Mouse (Mus musculus) midbrain, embryonic 14.5 days (tissue): ENCODE data around the gene Ppp1r13b. TPM values are rescaled to one million over a fixed set of nuclear protein-coding genes. Genes with fewer than 3 reads are reported as not detected.
"Not testable (repeated sequence)": the region's sequence is repeated elsewhere in the genome, so short reads cannot be mapped to it uniquely, and the experiment has no call there.

Source experiments
- ATAC-seq: fragments of 200-750 bp; cut with Nextera tagmentation; 2 replicates; pipeline ENCODE4 v1.8.0; 2017; ENCODE audit warnings: moderate number of reproducible peaks, moderate library complexity; ENCODE audit not compliant: low FRiP score, low TSS enrichment
- DNase-seq: peaks from one replicate; pipeline ENCODE4 v3.0.0-alpha.2; 2015
- H3K27ac ChIP-seq: fragments of 300-500 bp; sonication (generic); replicated peaks from 2 replicates; pipeline ENCODE4 v1.5.1; 2014; ENCODE audit warnings: mild to moderate bottlenecking, low read depth, low read length, moderate library complexity
- H3K27me3 ChIP-seq: fragments of 300-500 bp; sonication (generic); 2 replicates; pipeline ENCODE4 v1.6.1; 2014; ENCODE audit warnings: low read length, control low read depth, mixed read lengths; ENCODE audit not compliant: control insufficient read depth, insufficient read depth
- H3K36me3 ChIP-seq: fragments of 300-500 bp; sonication (generic); 2 replicates; pipeline ENCODE4 v1.6.1; 2014; ENCODE audit warnings: low read length, control low read depth; ENCODE audit not compliant: control insufficient read depth, insufficient read depth
- H3K4me1 ChIP-seq: fragments of 300-500 bp; sonication (generic); 2 replicates; pipeline ENCODE4 v1.6.1; 2014; ENCODE audit warnings: mild to moderate bottlenecking, antibody characterized with exemption, low read length, control low read depth; ENCODE audit not compliant: control insufficient read depth, insufficient read depth
- H3K4me2 ChIP-seq: fragments of 300-500 bp; sonication (generic); 2 replicates; pipeline ENCODE4 v1.6.1; 2014; ENCODE audit warnings: mild to moderate bottlenecking, low read length, moderate library complexity
- H3K4me3 ChIP-seq: fragments of 300-500 bp; sonication (generic); replicated peaks from 2 replicates; pipeline ENCODE4 v1.5.1; 2014; ENCODE audit warnings: low read depth, low read length
- H3K9ac ChIP-seq: fragments of 300-500 bp; sonication (generic); replicated peaks from 2 replicates; pipeline ENCODE4 v1.6.1; 2014; ENCODE audit warnings: mild to moderate bottlenecking, low read length, moderate library complexity
- H3K9me3 ChIP-seq: fragments of 300-500 bp; sonication (generic); 2 replicates; pipeline ENCODE4 v1.6.1; 2016; ENCODE audit warnings: low read length, control low read depth, mixed read lengths; ENCODE audit not compliant: control insufficient read depth
- WGBS: fragments of 180-500 bp; shearing (Covaris S2); extraction: QIAGEN DNeasy Blood & Tissue Kit; methylation state at CpG from one replicate; pipeline ENCODE4 v1.1.7; 2014; 5-methylcytosine and 5-hydroxymethylcytosine counted together
- polyA plus RNA-seq: library from polyadenylated mRNA; unstranded; fragments of >200 nt; fragmentation: Nextera tagmentation; extraction: Ambion mirVana; gene quantifications from 2 replicates; pipeline ENCODE4 v1.2.1, GENCODE M21; 2014

Ppp1r13b gene
- polyA plus RNA-seq: 36.2 and 38.1 TPM in 2 replicates

- Histone ChIP-seq H3K4me1 (0 out of 2 replicates have a peak, but pooled peaks cover 4% of the 10 kb centered on the region), H3K36me3 (no peaks in the 10 kb centered on the region), H3K9me3 (no peaks in the 10 kb centered on the region), H3K4me2 (peak within 1 kb of the TSS; percentile 75), H3K9ac (peak within 1 kb of the TSS; percentile 87), H3K27me3 (peaks cover 3% of the 10 kb centered on the region; the same call in 1 of the 2 replicates), H3K27ac (peak within 1 kb of the TSS; percentile 95), H3K4me3 (peak within 1 kb of the TSS; percentile 68)
- ATAC-seq (peak; percentile 95), DNase-seq (peak; percentile 97)
- WGBS: under 1% methylated on average over 79 of the region's 80 CpGs
These were observed at the start of gene Ppp1r13b for GRCm38 (mm10) chr12:111907970-111908681. Gene Ppp1r13b (minus strand): TSS chr12:111908110.

- Histone ChIP-seq H3K9me3 (no peaks in the 10 kb centered on the region), H3K4me1 (no peaks in the 10 kb centered on the region), H3K36me3 (peaks cover 23% of the 10 kb centered on the region), H3K9ac (no peak overlapping the region), H3K4me3 (no peak overlapping the region), H3K27ac (no peak overlapping the region), H3K27me3 (no peaks in the 10 kb centered on the region), H3K4me2 (no peak overlapping the region)
- WGBS: 81% methylated on average over 5 of the region's 5 CpGs
- no peak for ATAC-seq
- no peak for DNase-seq
These were observed 48.3 kb upstream of the Ppp1r13b start for GRCm38 (mm10) chr12:111956173-111956572.

GRCm38 (mm10) chr12:111951701-111952100 lies 43.8 kb upstream of the Ppp1r13b start:
- Histone ChIP-seq H3K36me3 (no peaks in the 10 kb centered on the region), H3K27me3 (no peaks in the 10 kb centered on the region), H3K9ac (no peak overlapping the region), H3K4me2 (no peak overlapping the region), H3K9me3 (no peaks in the 10 kb centered on the region), H3K27ac (no peak overlapping the region), H3K4me1 (no peaks in the 10 kb centered on the region), H3K4me3 (no peak overlapping the region)
- 75% methylated on average over 5 of the region's 5 CpGs for WGBS
- ATAC-seq (no peak), DNase-seq (no peak)

- Histone ChIP-seq H3K4me3 (no peak overlapping the region), H3K9ac (no peak overlapping the region), H3K27ac (no peak overlapping the region), H3K4me1 (no peaks in the 10 kb centered on the region), H3K9me3 (no peaks in the 10 kb centered on the region), H3K27me3 (no peaks in the 10 kb centered on the region), H3K4me2 (no peak overlapping the region), H3K36me3 (no peaks in the 10 kb centered on the region)
- ATAC-seq: no peak
- 82% methylated on average over 5 of the region's 5 CpGs for WGBS
- DNase-seq: no peak
These were observed 42.6 kb upstream of the Ppp1r13b start for GRCm38 (mm10) chr12:111950486-111950885.

- no peak overlapping the region for H3K27ac ChIP-seq
- H3K4me3 ChIP-seq: no peak overlapping the region
- ATAC-seq: no peak
- 46% methylated on average over 2 of the region's 2 CpGs for WGBS
- no peaks in the 10 kb centered on the region for H3K36me3 ChIP-seq
- DNase-seq: peak; percentile 37
- H3K9ac ChIP-seq: no peak overlapping the region
- no peaks in the 10 kb centered on the region for H3K9me3 ChIP-seq
- no peaks in the 10 kb centered on the region for H3K27me3 ChIP-seq
- H3K4me1 ChIP-seq: no peaks in the 10 kb centered on the region
- H3K4me2 ChIP-seq: no peak overlapping the region
These were observed 38.8 kb upstream of the Ppp1r13b start for GRCm38 (mm10) chr12:111946716-111947115.

- not testable (repeated sequence) for H3K27me3 ChIP-seq, H3K27ac ChIP-seq, DNase-seq, H3K36me3 ChIP-seq, H3K9me3 ChIP-seq, H3K4me1 ChIP-seq, H3K4me2 ChIP-seq, H3K4me3 ChIP-seq, H3K9ac ChIP-seq
- WGBS: 75% methylated on average over 9 of the region's 15 CpGs
- ATAC-seq: peak; percentile 37; the same call in 1 of the 2 replicates
These were observed 38.1 kb upstream of the Ppp1r13b start for GRCm38 (mm10) chr12:111945765-111946655.

GRCm38 (mm10) chr12:111945115-111945514 lies 37.2 kb upstream of the Ppp1r13b start:
- H3K9me3 ChIP-seq: no peaks in the 10 kb centered on the region
- no peak overlapping the region for H3K9ac ChIP-seq
- H3K4me3 ChIP-seq: no peak overlapping the region
- ATAC-seq: no peak
- no peaks in the 10 kb centered on the region for H3K36me3 ChIP-seq
- H3K27ac ChIP-seq: no peak overlapping the region; the same call in 1 of the 2 replicates
- no peaks in the 10 kb centered on the region for H3K27me3 ChIP-seq
- WGBS: 71% methylated on average over 8 of the region's 8 CpGs
- no peaks in the 10 kb centered on the region for H3K4me1 ChIP-seq
- DNase-seq: no peak
- no peak overlapping the region for H3K4me2 ChIP-seq

GRCm38 (mm10) chr12:111944065-111944987 lies 36.4 kb upstream of the Ppp1r13b start:
- 74% methylated on average over 16 of the region's 20 CpGs for WGBS
- not testable (repeated sequence) for DNase-seq, H3K9ac ChIP-seq, H3K4me2 ChIP-seq, H3K36me3 ChIP-seq, ATAC-seq, H3K4me1 ChIP-seq, H3K9me3 ChIP-seq, H3K27me3 ChIP-seq, H3K27ac ChIP-seq, H3K4me3 ChIP-seq
